Mouse (Mus musculus) CH12.LX (cell line): ENCODE results near the gene Pkd1l2. TPM values are rescaled to one million over a fixed set of nuclear protein-coding genes. Genes with fewer than 3 reads are reported as not detected.
A peak's percentile ranks its signal among the peaks of the same experiment; 100 is the strongest.

Experiments used
- DNase-seq: peaks from one replicate; pipeline ENCODE4 v3.0.0-alpha.2; 2013; ENCODE audit errors: extremely low read depth
- H3K27ac ChIP-seq: 2 replicates; pipeline ENCODE4 v1.5.1; 2012; ENCODE audit warnings: low read depth, mild to moderate bottlenecking, control low read depth, moderate library complexity; ENCODE audit not compliant: insufficient read depth
- H3K27me3 ChIP-seq: replicated peaks from 2 replicates; pipeline ENCODE3; 2012; ENCODE audit warnings: inconsistent platforms
- H3K36me3 ChIP-seq, 2 experiments: replicated peaks in 1 of 2; 2 replicates each; pipeline versions ENCODE3 to v1.6.1; 2012; ENCODE audit warnings: inconsistent platforms in 1 of 2, low read length in 1 of 2, mild to moderate bottlenecking in 1 of 2, mixed read lengths in 1 of 2, moderate library complexity in 1 of 2; ENCODE audit not compliant: control insufficient read depth in 1 of 2, insufficient read depth in 1 of 2
- H3K4me1 ChIP-seq, 2 experiments: 2 replicates each; pipeline ENCODE4 v1.6.1; 2012; ENCODE audit warnings: inconsistent platforms in 1 of 2, moderate library complexity in 1 of 2; ENCODE audit not compliant: insufficient read depth in 2 of 2, control insufficient read depth in 1 of 2
- H3K4me2 ChIP-seq: 2 replicates; pipeline ENCODE4 v1.6.1; 2012; ENCODE audit warnings: low read depth, mild to moderate bottlenecking, control low read depth; ENCODE audit not compliant: poor library complexity, insufficient read depth, severe bottlenecking
- H3K4me3 ChIP-seq, 3 experiments: fragments of 150-350 bp in 1 of 3; sonication (generic) in 1 of 3; replicated peaks in 1 of 3; 2 replicates each; pipeline versions ENCODE3 to v1.5.1; 2011 to 2012; ENCODE audit warnings: low read depth in 2 of 3, low read length in 2 of 3, mild to moderate bottlenecking in 2 of 3, moderate library complexity in 2 of 3, control low read depth in 1 of 3, improper control_type of control experiment in 1 of 3, inconsistent platforms in 1 of 3, mixed read lengths in 1 of 3; ENCODE audit not compliant: poor library complexity in 1 of 3
- H3K79me2 ChIP-seq: replicated peaks from 2 replicates; pipeline ENCODE4 v1.6.1; 2012; ENCODE audit warnings: mild to moderate bottlenecking, moderate library complexity; ENCODE audit not compliant: control insufficient read depth, poor library complexity, insufficient read depth, severe bottlenecking; ENCODE audit errors: extremely low read depth
- H3K9ac ChIP-seq: 2 replicates; pipeline ENCODE4 v1.6.1; 2012; ENCODE audit warnings: low read depth, mild to moderate bottlenecking, control low read depth, moderate library complexity; ENCODE audit not compliant: insufficient read depth
- H3K9me3 ChIP-seq: replicated peaks from 2 replicates; pipeline ENCODE3; 2012; ENCODE audit warnings: low read length, inconsistent platforms, mixed read lengths
- CTCF ChIP-seq, 2 experiments: IDR thresholded peaks in 1 of 2; conservative IDR thresholded peaks in 1 of 2; 2 replicates each; pipeline ENCODE4 v1.5.1; 2011 to 2012; ENCODE audit warnings: low read depth in 2 of 2, low read length in 2 of 2, improper control_type of control experiment in 1 of 2, inconsistent platforms in 1 of 2, mild to moderate bottlenecking in 1 of 2, moderate library complexity in 1 of 2
- ELF1 ChIP-seq: IDR thresholded peaks from 2 replicates; pipeline ENCODE4 v1.6.1; 2014; ENCODE audit warnings: low read depth, mild to moderate bottlenecking, inconsistent platforms, low read length, improper control_type of control experiment
- EP300 ChIP-seq: IDR thresholded peaks from 2 replicates; pipeline ENCODE4 v1.6.1; 2011; ENCODE audit warnings: low read length, improper control_type of control experiment
- MAZ ChIP-seq: IDR thresholded peaks from 2 replicates; pipeline ENCODE4 v1.6.1; 2012; ENCODE audit warnings: low read depth, mild to moderate bottlenecking, inconsistent platforms, low read length, improper control_type of control experiment, moderate library complexity
- MYC ChIP-seq: IDR thresholded peaks from 2 replicates; pipeline ENCODE4 v1.6.1; 2011; ENCODE audit warnings: low read depth, mild to moderate bottlenecking, improper control_type of control experiment, low read length
- NELFE ChIP-seq: IDR thresholded peaks from 2 replicates; pipeline ENCODE4 v1.6.1; 2011; ENCODE audit warnings: low read depth, low read length, improper control_type of control experiment
- PAX5 ChIP-seq: IDR thresholded peaks from 2 replicates; pipeline ENCODE4 v1.6.1; 2012; ENCODE audit warnings: low read length, inconsistent platforms, mixed read lengths
- RAD21 ChIP-seq: IDR thresholded peaks from 2 replicates; pipeline ENCODE4 v1.6.1; 2011; ENCODE audit warnings: low read depth, mild to moderate bottlenecking, low read length, improper control_type of control experiment, moderate library complexity
- SMC3 ChIP-seq: IDR thresholded peaks from 2 replicates; pipeline ENCODE4 v1.6.1; 2011; ENCODE audit warnings: low read depth, low read length, improper control_type of control experiment
- TCF12 ChIP-seq: IDR thresholded peaks from 2 replicates; pipeline ENCODE4 v1.6.1; 2014; ENCODE audit warnings: low read depth, mild to moderate bottlenecking, inconsistent platforms, low read length, improper control_type of control experiment
- dilution Hi-C: fragments of 300-500 bp; cut with MboI; formaldehyde crosslinking; loops from 2 replicates; pipeline ENCODE4 v1.14.3; 2020; ENCODE audit warnings: low sequenced_read_pairs; ENCODE audit not compliant: extremely low pct_unique_long_range_greater_than_20kb, extremely low pct_ligation_motif_present
- in situ Hi-C: fragments of 300-500 bp; cut with MboI; formaldehyde crosslinking; loops from 3 replicates; pipeline ENCODE4 v1.14.3; 2019; ENCODE audit warnings: low sequenced_read_pairs, low pct_ligation_motif_present, low pct_unique_long_range_greater_than_20kb, mixed read lengths
- polyA plus RNA-seq: library from polyadenylated mRNA; unstranded; fragments of >175 nt; gene quantifications from 2 replicates; pipeline ENCODE4 v1.2.1, GENCODE M21; 2012; ENCODE audit warnings: low read depth; ENCODE audit not compliant: insufficient read length
- total RNA-seq, 2 experiments: library from RNA; depleted of rRNA; stranded (reverse); fragments of 300-350 nt in 1 of 2; fragments of >200 nt in 1 of 2; gene quantifications; 2 replicates each; pipeline ENCODE4 v1.2.3; 2012 to 2014

The Pkd1l2 gene
- total and polyA plus RNA-seq, 3 experiments, result 0.06 TPM; not detected in 2

DNA sequence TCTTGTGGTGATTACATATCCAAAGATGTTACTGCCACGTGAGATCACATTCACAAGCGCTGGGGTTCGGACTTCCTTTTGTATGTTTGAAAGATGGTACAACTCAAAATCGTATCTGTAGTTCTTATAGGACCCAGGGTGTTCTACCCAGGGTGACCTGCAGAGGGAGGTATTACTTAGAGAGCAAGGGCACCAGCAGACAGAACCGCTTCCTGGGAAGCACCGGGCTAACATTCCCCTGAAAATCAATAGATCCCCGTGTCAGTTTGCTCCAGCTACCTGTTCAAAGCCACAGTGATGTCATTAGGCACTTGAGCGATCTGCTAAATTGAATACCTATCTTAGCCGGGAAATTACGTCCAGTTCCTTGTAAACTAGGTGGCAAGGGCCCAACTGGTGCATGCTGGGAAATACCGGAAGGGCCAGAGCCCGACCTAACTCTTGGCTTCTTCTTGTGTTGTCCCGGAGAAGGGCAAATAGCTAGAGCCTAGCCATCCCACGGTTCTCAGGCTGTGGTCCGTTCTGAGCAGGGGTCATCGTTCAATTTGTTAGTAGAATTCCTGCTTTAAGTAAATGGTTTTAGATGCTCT is 27.6 kb upstream of the Pkd1l2 start:
- dilution Hi-C loops, result no loop called here

GRCm38 (mm10) chr8:117109018-117109711 is 26.9 kb upstream of the Pkd1l2 start:
- TF ChIP-seq CTCF (conservative IDR thresholded peaks at IDR 0.05 in 1 of 2, IDR thresholded peaks at IDR 0.05 in 1 of 2; ENCODE audit: low read depth in 2 of 2, low read length in 2 of 2), result peak; percentile 18 to 43; a peak in 3 of 4 replicates
- TF ChIP-seq EP300, result no peak
- no peak for TF ChIP-seq NELFE
- TF ChIP-seq, all 38 proteins: peak for 1
- Histone ChIP-seq H3K79me2 (no peaks in the 10 kb centered on the region), H3K9me3 (peaks cover 6% of the 10 kb centered on the region), H3K4me3 (no peak overlapping the region), H3K36me3 (no peaks in the 10 kb centered on the region), H3K27me3 (no peaks in the 10 kb centered on the region), H3K4me2 (no peak overlapping the region), H3K27ac (no peak overlapping the region), H3K4me1 (peaks cover 2 to 3% of the 10 kb centered on the region in 2 experiments; a peak in 2 of 4 replicates), H3K9ac (no peak overlapping the region)
- DNase-seq, result no peak
- dilution Hi-C loops, result no loop called here
- in situ Hi-C loops, result no loop called here

More for the DNA sequence above, 27.6 kb upstream of the Pkd1l2 start:
- TF ChIP-seq RAD21 (peak; percentile 52), CTCF (conservative IDR thresholded peaks at IDR 0.05 in 1 of 2, IDR thresholded peaks at IDR 0.05 in 1 of 2; ENCODE audit: low read depth in 2 of 2, low read length in 2 of 2) (peak; percentile 41 to 70), MYC (no peak), SMC3 (peak; percentile 56)
- Histone ChIP-seq H3K4me2 (no peak overlapping the region), H3K27me3 (no peaks in the 10 kb centered on the region), H3K79me2 (no peaks in the 10 kb centered on the region), H3K9ac (no peak overlapping the region), H3K27ac (no peak overlapping the region), H3K4me1 (peaks cover 2 to 3% of the 10 kb centered on the region in 2 experiments; a peak in 2 of 4 replicates), H3K4me3 (no peak overlapping the region), H3K36me3 (no peaks in the 10 kb centered on the region), H3K9me3 (peaks cover 5% of the 10 kb centered on the region)
- DNase-seq, result peak; percentile 53
- in situ Hi-C loops, result loop anchor here (5.0 kb wide), 1 partner anchor 362 kb away; no protein-coding TSS in a partner anchor

DNA sequence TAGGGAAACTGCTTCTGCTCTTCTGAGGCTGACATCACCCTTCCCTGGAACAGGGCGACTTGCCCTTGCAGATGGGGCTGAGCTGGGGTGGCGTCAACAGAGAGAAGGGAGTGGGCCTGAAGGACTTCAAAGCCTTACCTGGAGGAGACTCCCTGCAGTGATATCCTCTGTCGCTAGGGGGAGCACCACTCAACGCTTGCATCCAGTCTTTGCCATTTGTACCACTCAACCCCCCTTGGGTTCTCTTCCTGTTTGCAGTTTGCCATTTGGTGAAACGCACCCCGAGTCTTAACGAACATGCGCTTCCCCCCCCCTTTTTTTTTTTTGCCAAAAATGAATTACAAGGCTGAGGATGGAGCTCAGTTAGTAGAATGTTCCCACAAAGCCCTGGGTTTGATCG is 25.3 kb upstream of the Pkd1l2 start:
- Histone ChIP-seq H3K4me1 (peaks cover 1 to 2% of the 10 kb centered on the region in 2 experiments; a peak in 2 of 4 replicates), H3K27ac (no peak overlapping the region), H3K9me3 (peaks cover 11% of the 10 kb centered on the region), H3K4me2 (no peak overlapping the region), H3K27me3 (peaks cover under 1% of the 10 kb centered on the region), H3K4me3 (no peak overlapping the region), H3K9ac (no peak overlapping the region), H3K36me3 (no peaks in the 10 kb centered on the region), H3K79me2 (no peaks in the 10 kb centered on the region)
- peak; percentile 77 for DNase-seq
- TF ChIP-seq PAX5 (no peak), CTCF (conservative IDR thresholded peaks at IDR 0.05 in 1 of 2, IDR thresholded peaks at IDR 0.05 in 1 of 2; ENCODE audit: low read depth in 2 of 2, low read length in 2 of 2) (peak; percentile 84 to 90), ELF1 (peak; percentile 62), RAD21 (peak; percentile 71), MAZ (no peak), SMC3 (peak; percentile 62), NELFE (no peak; the same call in 1 of the 2 replicates), TCF12 (0 out of 2 replicates have a peak, but pooled peaks have one; percentile 17)
- dilution Hi-C loops, result no loop called here
- in situ Hi-C loops, result no loop called here
